Mouse (Mus musculus): ENCODE measurements at regions not wholly inside any gene's neighbourhood (a gene's known extent, or its start where the extent isn't known, plus 50 kb on each side); places are given as distances from the start of the nearest gene placed in this dataset.
"Not testable (repeated sequence)": the region's sequence is repeated elsewhere in the genome, so short reads cannot be mapped to it uniquely, and the experiment has no call there.

DNA sequence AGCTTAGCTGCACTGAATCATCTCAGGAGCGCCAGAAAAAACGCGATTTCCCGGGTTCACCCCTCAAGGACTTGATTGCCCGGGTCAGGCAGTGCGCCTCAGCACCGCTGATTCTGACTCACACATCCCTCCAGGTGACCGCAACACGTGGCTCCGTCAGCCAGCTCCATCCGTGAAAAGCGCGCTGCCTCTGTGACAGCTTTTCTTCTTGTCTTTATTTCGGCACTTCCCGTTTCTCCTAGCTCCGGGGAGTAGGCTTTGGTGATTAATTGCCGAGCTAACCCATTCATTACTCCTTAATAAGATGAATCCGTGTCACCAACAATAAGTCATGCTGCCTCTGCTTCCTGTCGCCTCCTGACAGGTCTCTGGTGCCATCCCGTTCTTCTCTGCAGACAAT, 108.6 kb downstream of the Katnal1 start:
- DNase-seq: no peak
- intact Hi-C loops (cut with DNase I; ENCODE audit: low total_unique reads): no loop called here

DNA sequence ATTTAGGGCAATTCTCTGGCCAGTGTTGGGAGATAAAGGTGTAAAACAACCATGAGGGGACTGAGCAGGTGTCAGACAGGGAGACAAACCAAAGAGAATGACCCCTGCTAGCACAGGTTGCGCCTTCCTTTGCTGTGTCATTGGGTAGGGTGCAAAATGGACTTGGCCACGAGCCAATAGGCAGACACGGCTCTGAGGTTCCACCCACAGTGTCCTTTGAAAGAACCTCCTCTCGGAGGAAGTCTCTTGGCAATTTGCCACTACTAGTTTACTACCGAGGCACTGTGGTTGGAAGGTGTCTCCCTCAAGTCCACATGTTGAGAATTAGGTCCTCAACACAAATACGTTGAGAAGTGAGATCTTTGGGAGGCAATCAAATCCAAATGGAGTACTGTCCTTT, 109.7 kb downstream of the Katnal1 start:
- DNase-seq: no peak
- intact Hi-C loops (cut with DNase I; ENCODE audit: low total_unique reads): no loop called here

GRCm38 (mm10) chr5:148818746-148819145, 110.4 kb downstream of the Katnal1 start:
- DNase-seq: no peak
- intact Hi-C loops (cut with DNase I; ENCODE audit: low total_unique reads): no loop called here

GRCm38 (mm10) chr5:148812840-148813239, 116.3 kb downstream of the Katnal1 start:
- DNase-seq: no peak
- intact Hi-C loops (cut with DNase I; ENCODE audit: low total_unique reads): no loop called here

- peak; percentile 67 for DNase-seq
- intact Hi-C loops (cut with DNase I; ENCODE audit: low total_unique reads): no loop called here
Observed at GRCm38 (mm10) chr5:148812016-148812415, 117.1 kb downstream of the Katnal1 start.

DNA sequence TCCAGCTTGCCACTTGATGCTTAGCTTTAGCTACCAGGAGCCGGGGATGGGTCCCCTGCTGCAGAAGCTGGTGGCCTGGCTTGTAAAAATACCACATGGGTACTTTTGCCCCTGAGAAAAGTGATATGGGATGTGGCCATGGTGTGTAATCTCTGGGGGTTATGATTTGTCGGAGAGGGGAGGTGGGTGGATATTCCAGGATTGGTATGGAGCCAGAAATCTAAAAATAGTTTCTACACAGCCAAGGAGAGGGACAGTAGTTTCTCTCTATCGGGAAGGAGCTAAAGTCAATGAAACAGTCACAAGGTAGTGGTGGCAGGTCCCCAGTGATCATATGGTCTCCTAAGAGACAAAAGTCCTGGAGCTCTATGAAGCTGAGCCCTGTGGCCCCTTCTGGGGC, 119.6 kb downstream of the Katnal1 start:
- intact Hi-C loops (cut with DNase I; ENCODE audit: low total_unique reads): loop anchor here (5.0 kb wide), 1 partner anchor 528 kb away; no protein-coding TSS in a partner anchor
- no peak for DNase-seq

- DNase-seq: no peak
- intact Hi-C loops (cut with DNase I; ENCODE audit: low total_unique reads): loop anchor here (5.0 kb wide), 1 partner anchor 528 kb away; no protein-coding TSS in a partner anchor
Observed at GRCm38 (mm10) chr5:148809055-148809454, 120.1 kb downstream of the Katnal1 start.

DNA sequence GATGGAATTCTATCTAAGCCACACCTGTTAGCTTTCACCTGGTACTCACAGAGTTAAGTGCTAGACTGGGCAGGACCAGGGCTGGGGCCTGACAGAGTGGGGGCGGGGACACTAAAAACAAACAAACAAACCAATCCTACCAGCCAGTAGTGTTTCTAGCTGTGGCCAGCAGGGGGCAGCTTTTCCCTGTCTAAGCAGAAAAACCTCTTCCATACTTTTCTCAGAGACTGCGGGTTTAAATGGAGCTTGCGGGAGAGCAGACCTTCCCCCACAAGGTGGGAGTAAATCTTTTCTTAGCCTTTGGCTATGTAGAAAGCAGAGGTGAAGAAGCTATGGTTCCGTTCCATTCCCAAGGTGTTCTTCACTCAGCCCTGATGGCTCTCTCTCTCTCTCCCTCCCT, 120.7 kb downstream of the Katnal1 start:
- intact Hi-C loops (cut with DNase I; ENCODE audit: low total_unique reads): loop anchor here (5.0 kb wide), 1 partner anchor 529 kb away; no protein-coding TSS in a partner anchor
- DNase-seq: peak; percentile 50

DNA sequence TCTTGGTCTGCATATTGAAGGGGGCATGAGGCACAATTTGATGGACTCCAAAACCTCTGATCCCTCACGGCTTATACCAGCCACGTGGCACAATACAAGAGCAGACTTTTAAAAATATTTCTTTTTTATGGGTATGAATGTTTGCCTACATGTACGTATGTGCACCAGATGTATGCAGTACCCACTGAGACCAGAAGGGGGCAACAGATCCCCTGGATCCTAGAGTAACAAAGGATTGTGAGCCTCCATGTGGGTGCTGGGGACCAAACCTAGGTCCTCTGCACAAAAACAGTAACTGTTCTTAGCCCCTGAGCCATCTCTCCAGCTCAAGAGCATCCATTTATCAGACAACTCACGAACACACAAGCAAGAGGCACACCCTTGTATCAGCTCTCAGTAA, 121.5 kb downstream of the Katnal1 start:
- intact Hi-C loops (cut with DNase I; ENCODE audit: low total_unique reads): loop anchor here (5.0 kb wide), 1 partner anchor 530 kb away; no protein-coding TSS in a partner anchor
- no peak for DNase-seq

GRCm38 (mm10) chr5:148805030-148805429, 124.1 kb downstream of the Katnal1 start:
- intact Hi-C loops (cut with DNase I; ENCODE audit: low total_unique reads): loop anchor here (5.0 kb wide), 1 partner anchor 532 kb away; no protein-coding TSS in a partner anchor
- DNase-seq: no peak

- intact Hi-C loops (cut with DNase I; ENCODE audit: low total_unique reads): no loop called here
- no peak for DNase-seq
Observed at GRCm38 (mm10) chr5:148803772-148804171, 125.3 kb downstream of the Katnal1 start.

GRCm38 (mm10) chr5:148802720-148803119, 126.4 kb downstream of the Katnal1 start:
- intact Hi-C loops (cut with DNase I; ENCODE audit: low total_unique reads): no loop called here
- no peak for DNase-seq

DNA sequence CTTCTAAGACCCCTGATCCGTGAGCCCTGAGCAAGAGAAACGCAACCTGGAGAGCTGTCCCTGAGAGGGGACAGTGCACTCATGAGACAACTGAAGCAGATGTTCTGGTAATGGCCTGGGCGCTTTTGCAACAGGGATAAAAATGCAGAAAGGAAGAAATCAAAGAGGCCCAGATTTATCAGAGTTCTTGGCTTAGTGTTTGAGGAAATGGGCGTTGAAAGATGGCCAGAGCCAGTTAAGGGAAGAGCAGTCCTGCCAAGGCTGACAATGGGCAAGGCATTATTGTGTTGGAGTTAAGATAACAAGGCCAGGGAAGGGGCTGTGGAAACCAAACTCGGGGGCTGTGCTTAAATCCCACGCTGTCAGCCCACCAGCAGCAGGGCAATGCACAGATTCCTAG, 130.6 kb downstream of the Katnal1 start:
- intact Hi-C loops (cut with DNase I; ENCODE audit: low total_unique reads): loop anchor here (10.0 kb wide), 1 partner anchor 244 kb away; the partner anchor contains the start of gene Ubl3
- no peak for DNase-seq

- intact Hi-C loops (cut with DNase I; ENCODE audit: low total_unique reads): loop anchor here (10.0 kb wide), 1 partner anchor 241 kb away; the partner anchor contains the start of gene Ubl3
- no peak for DNase-seq
Observed at GRCm38 (mm10) chr5:148796072-148796471, 133.0 kb downstream of the Katnal1 start.

DNA sequence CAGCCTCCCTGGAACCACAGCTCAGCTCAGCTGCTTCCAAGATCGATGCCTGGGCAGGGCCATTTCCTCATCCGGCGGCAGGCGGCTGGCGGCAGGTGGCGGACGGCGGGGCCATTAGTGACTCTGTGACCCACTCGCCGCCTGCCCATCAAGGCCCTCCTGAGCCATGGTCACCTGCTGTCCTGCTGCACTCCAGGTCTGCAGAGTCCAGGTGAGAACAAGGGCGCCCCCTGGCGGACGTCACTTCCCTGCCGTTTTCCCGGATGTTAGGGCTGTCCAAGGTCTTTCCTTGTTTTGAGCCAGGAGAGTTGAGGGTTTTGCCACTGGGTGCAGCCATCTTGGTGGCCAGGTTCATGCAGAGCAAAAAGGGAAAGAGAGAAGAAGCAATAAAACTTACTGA, 134.7 kb downstream of the Katnal1 start:
- intact Hi-C loops (cut with DNase I; ENCODE audit: low total_unique reads): loop anchor here (5.0 to 10.0 kb wide), 3 partner anchors 240 to 462 kb away; partner anchors contain the start of gene Ubl3
- DNase-seq: peak; percentile 66

GRCm38 (mm10) chr5:148792736-148793440, 136.2 kb downstream of the Katnal1 start:
- peak; percentile 83 for DNase-seq
- intact Hi-C loops (cut with DNase I; ENCODE audit: low total_unique reads): loop anchor here (5.0 to 10.0 kb wide), 3 partner anchors 238 to 461 kb away; partner anchors contain the start of gene Ubl3

DNA sequence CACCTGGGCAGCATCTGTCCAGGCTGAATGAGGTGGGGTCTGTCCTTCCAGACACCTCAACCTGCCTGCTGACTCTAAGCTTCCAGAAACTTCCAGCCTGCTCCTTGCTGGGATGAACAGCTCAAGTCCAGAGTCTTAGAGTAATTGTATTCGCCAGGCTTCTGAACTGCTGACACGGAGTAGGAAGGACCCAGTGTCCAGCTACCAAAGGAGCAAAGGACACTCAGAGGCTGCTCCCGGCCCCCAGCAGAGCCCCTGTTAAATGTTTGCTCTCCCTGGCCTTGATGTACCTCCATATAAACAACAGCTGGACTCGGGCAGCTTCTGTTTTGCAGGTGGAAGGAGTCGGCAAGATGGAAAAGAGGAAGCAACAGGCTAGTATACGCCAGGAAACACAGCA, 137.5 kb downstream of the Katnal1 start:
- DNase-seq: no peak
- intact Hi-C loops (cut with DNase I; ENCODE audit: low total_unique reads): loop anchor here (5.0 to 10.0 kb wide), 3 partner anchors 237 to 459 kb away; partner anchors contain the start of gene Ubl3

DNA sequence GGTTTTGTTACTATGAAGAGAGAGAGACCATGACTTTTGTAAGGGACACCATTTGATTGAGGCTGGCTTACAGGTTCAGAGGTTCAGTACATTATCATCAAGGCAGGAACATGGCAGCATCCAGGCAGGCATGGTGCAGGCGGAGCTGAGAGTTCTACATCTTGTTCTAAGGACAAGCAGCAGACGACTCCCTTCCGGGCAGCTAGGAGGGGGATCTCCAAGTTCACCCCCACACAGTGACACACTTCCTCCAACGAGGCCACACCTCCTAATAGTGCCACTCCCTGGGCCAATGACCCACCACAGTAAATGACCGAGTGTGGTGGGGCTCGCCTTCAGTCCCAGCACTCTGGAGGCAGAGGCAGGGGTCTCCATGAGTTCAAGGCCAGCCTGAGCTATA, 138.8 kb downstream of the Katnal1 start:
- DNase-seq: not testable (repeated sequence)
- intact Hi-C loops (cut with DNase I; ENCODE audit: low total_unique reads): loop anchor here (5.0 to 10.0 kb wide), 3 partner anchors 236 to 458 kb away; partner anchors contain the start of gene Ubl3

DNA sequence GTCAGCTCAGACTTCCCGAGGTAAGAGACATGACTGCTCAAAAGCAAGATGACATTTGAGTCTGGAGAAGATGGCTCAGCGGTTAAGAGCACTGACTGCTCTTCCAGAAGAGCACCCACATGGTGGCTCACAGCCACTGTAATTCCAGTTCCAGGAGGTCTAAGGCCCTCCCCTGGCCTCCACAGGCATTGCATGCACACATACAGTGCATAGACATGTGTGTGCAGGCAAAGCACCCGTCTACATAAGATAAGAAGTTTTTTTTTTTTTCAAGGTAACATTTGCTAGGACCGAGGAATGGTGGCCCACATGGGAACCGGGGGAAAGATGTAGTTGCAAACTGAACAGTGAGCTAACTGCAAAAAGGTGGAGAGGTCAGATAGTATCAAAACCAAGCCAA, 139.3 kb downstream of the Katnal1 start:
- intact Hi-C loops (cut with DNase I; ENCODE audit: low total_unique reads): loop anchor here (5.0 to 10.0 kb wide), 3 partner anchors 235 to 458 kb away; partner anchors contain the start of gene Ubl3
- DNase-seq: no peak

DNA sequence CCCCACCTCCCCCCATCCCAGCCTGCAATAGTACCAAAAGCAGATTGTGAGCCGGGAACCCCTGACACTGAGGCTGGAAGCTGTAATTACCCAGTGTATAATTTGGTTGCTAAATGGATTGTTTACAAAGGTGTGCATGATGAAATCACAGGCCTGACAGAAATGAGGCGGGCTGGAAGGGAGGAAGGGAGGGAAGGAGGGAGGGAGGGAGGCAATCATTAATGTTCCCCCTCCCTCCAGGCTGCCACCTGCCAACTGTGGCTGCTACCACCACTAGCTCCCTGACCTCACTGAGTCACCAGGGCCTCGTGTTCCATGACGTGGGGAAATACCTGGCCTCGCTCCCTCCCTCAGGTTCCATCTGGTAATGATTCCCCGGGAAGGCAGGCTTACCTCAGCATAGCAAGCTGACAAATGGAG, 140.0 kb downstream of the Katnal1 start:
- intact Hi-C loops (cut with DNase I; ENCODE audit: low total_unique reads): no loop called here
- DNase-seq: no peak

- no peak for DNase-seq
- intact Hi-C loops (cut with DNase I; ENCODE audit: low total_unique reads): no loop called here
Observed at GRCm38 (mm10) chr5:148788690-148789089, 140.4 kb downstream of the Katnal1 start.

Measured in gastrocnemius, postnatal 14 days (tissue).